Mouse (Mus musculus): ENCODE results near the gene Dido1. TPM values are rescaled to one million over a fixed set of nuclear protein-coding genes. Genes with fewer than 3 reads are reported as not detected.
"Not testable (repeated sequence)": the region's sequence is repeated elsewhere in the genome, so short reads cannot be mapped to it uniquely, and the experiment has no call there.

The Dido1 gene
- polyA plus RNA-seq, 1 experiment from 2014 or later: 36.5 TPM

DNA sequence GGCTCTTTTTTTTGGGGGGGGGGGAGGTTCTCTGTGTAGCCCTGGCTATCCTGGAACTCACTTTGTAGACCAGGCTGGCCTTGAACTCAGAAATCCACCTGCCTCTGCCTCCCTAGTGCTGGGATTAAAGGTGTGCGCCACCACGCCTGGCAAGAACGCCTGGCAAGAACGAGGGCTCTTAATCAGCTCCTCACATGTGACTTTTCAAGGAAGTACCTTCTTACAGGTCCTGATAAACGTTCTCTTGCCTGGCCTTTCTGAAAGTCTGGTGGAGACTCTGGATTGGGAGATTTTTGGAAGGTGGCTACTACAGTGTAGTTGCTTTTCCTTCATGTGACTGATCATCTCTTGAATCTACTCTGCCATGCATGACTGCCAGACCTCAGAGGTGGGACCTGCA is 12.9 kb upstream of the Dido1 start:
- not testable (repeated sequence) for H3K4me2 ChIP-seq; H3K27me3 ChIP-seq; H3K9ac ChIP-seq; H3K9me3 ChIP-seq; ATAC-seq (ENCODE audit: insufficient number of reproducible peaks, insufficient read depth, low FRiP score, low TSS enrichment, low read depth); H3K27ac ChIP-seq; H3K4me3 ChIP-seq
- H3K36me3 ChIP-seq: peaks cover 60% of the 10 kb centered on the region
- 89% methylated on average over 5 of the region's 5 CpGs for WGBS
- peaks cover 14% of the 10 kb centered on the region for H3K4me1 ChIP-seq

DNA sequence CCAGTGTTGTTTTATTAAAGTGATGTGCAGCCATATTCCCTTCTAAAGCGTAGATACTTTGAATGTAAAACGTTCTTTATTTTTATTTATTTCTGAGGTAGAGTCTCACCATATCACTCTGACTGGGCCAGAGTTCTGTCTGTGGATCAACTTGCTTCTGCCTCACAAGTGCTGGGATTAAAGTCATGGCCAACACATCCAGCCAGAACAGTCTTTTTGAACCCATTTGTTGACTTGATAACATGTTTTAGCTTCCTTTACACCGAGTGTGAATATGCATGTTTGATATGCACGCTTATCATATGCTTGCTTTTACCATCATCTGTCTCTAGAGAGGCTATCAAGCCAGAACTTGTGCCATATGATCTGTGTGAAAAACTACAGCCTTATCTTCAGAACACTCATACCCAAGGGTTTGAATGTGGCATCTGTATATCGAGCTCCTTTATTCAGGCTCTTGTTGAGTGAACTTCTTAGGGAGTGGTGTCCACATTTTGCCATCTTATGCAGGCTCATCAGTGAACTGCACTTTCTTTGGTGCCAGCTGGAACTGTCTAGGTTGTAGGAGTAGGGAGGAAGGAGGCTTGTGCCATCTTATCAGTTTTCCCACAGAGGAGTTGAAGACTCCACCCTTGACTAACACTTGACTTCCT is 2.4 kb upstream of the Dido1 start:
- Histone ChIP-seq H3K36me3 (peaks cover 30% of the 10 kb centered on the region), H3K9me3 (no peaks in the 10 kb centered on the region), H3K4me3 (no peak overlapping the region), H3K4me2 (no peak overlapping the region), H3K27me3 (no peaks in the 10 kb centered on the region), H3K4me1 (peaks cover 17% of the 10 kb centered on the region), H3K9ac (no peak overlapping the region), H3K27ac (no peak overlapping the region)
- WGBS: 92% methylated on average over 5 of the region's 5 CpGs
- ATAC-seq (ENCODE audit: insufficient number of reproducible peaks, insufficient read depth, low FRiP score, low TSS enrichment, low read depth): no peak

- H3K27me3 ChIP-seq: no peaks in the 10 kb centered on the region
- ATAC-seq (ENCODE audit: insufficient number of reproducible peaks, insufficient read depth, low FRiP score, low TSS enrichment, low read depth): no peak
- H3K9ac ChIP-seq: peak overlapping the region; percentile 100
- H3K9me3 ChIP-seq: no peaks in the 10 kb centered on the region
- H3K4me2 ChIP-seq: peak overlapping the region; percentile 76
- peaks cover 23% of the 10 kb centered on the region for H3K36me3 ChIP-seq
- no peak overlapping the region for H3K27ac ChIP-seq
- 61% methylated on average over 4 of the region's 4 CpGs for WGBS
- H3K4me1 ChIP-seq: peaks cover 17% of the 10 kb centered on the region
- H3K4me3 ChIP-seq: peak overlapping the region; percentile 96
Observed at GRCm38 (mm10) chr2:180711527-180711926, 1.7 kb upstream of the Dido1 start.

GRCm38 (mm10) chr2:180710276-180711155 is 717 bp upstream of the Dido1 start:
- no peaks in the 10 kb centered on the region for H3K27me3 ChIP-seq
- peak overlapping the region; percentile 96 for H3K4me3 ChIP-seq
- peak overlapping the region; percentile 76 for H3K4me2 ChIP-seq
- H3K27ac ChIP-seq: peak overlapping the region; percentile 85
- ATAC-seq (ENCODE audit: insufficient number of reproducible peaks, insufficient read depth, low FRiP score, low TSS enrichment, low read depth): 0 out of 2 replicates have a peak, but pooled peaks have one; percentile 10
- peak overlapping the region; percentile 100 for H3K9ac ChIP-seq
- H3K4me1 ChIP-seq: peaks cover 17% of the 10 kb centered on the region
- no peaks in the 10 kb centered on the region for H3K9me3 ChIP-seq
- WGBS: 2% methylated on average over 63 of the region's 64 CpGs
- H3K36me3 ChIP-seq: peaks cover 19% of the 10 kb centered on the region

DNA sequence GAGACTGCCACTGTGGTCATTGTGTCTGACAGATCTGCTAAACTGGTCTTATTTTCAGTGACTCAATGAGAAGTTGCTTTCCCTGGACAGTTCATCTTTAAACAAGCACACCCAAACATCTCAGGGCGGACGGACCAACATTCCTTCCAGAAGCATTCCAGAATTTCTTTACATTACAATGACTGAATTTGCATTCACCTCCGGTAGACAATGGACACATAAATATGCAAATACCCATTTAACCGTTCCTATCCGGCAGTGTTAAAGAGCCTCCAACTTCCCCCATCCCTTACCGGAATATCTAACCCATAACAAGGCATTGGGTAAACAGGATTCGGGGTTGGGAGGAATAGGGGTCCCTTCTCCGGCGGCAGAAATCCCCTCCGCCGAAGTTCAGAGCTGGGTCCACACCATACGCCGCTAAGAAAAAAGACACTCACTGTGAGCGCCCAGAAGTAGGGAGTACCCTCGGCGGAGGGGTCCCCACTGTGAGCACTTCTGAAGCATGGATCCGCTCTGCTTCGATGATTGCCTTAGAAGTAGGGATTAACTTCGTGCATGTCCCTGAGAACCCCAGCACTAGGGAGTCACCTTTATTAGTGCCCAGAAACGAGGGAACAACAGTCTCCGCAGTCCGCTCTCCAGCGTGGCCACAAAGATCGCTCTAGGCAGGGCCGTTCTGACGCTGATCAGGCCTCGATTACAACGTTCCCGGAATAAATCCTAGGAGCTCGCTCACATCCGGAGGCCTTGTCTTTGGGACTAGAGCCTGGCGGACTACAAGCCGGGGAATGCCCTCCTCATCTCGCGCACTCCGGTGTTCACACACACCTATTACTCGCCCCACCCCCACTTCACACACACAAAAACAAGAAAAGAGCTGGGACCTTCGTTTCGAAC is 526 bp downstream of the Dido1 start:
- no peaks in the 10 kb centered on the region for H3K27me3 ChIP-seq
- peak overlapping the region; percentile 96 for H3K4me3 ChIP-seq
- H3K9ac ChIP-seq: peak overlapping the region; percentile 100
- WGBS: under 1% methylated on average over 39 of the region's 39 CpGs
- peak overlapping the region; percentile 89 for H3K4me2 ChIP-seq
- H3K27ac ChIP-seq: peak overlapping the region; percentile 80
- H3K4me1 ChIP-seq: peaks cover 17% of the 10 kb centered on the region
- H3K9me3 ChIP-seq: no peaks in the 10 kb centered on the region
- peaks cover 17% of the 10 kb centered on the region for H3K36me3 ChIP-seq
- ATAC-seq (ENCODE audit: insufficient number of reproducible peaks, insufficient read depth, low FRiP score, low TSS enrichment, low read depth): peak; percentile 44; the same call in 1 of the 2 replicates

- 96% methylated on average over 5 of the region's 5 CpGs for WGBS
- Histone ChIP-seq H3K27ac (no peak overlapping the region), H3K4me2 (no peak overlapping the region), H3K36me3 (peaks cover 6% of the 10 kb centered on the region; the same call in 1 of the 2 replicates), H3K4me3 (no peak overlapping the region), H3K9ac (no peak overlapping the region), H3K9me3 (no peaks in the 10 kb centered on the region), H3K27me3 (no peaks in the 10 kb centered on the region), H3K4me1 (peaks cover 26% of the 10 kb centered on the region)
- ATAC-seq (ENCODE audit: insufficient number of reproducible peaks, insufficient read depth, low FRiP score, low TSS enrichment, low read depth): no peak
Observed at GRCm38 (mm10) chr2:180705975-180706374, 3.8 kb downstream of the Dido1 start.

- ATAC-seq (ENCODE audit: insufficient number of reproducible peaks, insufficient read depth, low FRiP score, low TSS enrichment, low read depth): no peak
- Histone ChIP-seq H3K4me1 (peaks cover 35% of the 10 kb centered on the region), H3K36me3 (peaks cover 6% of the 10 kb centered on the region; the same call in 1 of the 2 replicates), H3K9ac (no peak overlapping the region), H3K27me3 (no peaks in the 10 kb centered on the region), H3K4me2 (no peak overlapping the region), H3K4me3 (no peak overlapping the region), H3K9me3 (no peaks in the 10 kb centered on the region), H3K27ac (no peak overlapping the region)
- WGBS: 84% methylated on average over 3 of the region's 3 CpGs
Observed at GRCm38 (mm10) chr2:180705066-180705465, 4.7 kb downstream of the Dido1 start.

DNA sequence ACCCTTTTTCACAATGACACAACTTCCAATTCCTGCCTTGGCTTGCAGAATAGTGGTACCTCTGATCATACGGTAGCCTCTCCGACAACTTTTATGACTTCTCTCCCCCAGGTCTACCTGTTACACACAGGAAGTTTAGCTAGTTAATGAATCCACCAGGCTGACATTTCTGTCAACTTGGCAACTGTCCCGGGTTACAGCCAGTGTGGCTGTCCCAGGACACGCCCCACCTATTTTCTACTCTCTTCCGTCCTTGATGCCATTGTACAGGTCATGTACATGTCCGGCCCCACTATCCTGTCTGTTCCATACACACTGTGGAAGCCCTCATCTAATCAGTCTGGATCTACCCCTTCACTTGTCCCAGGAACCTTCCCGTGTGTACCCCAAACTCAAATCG is 5.2 kb downstream of the Dido1 start:
- no peak overlapping the region for H3K4me3 ChIP-seq
- H3K9ac ChIP-seq: no peak overlapping the region
- H3K36me3 ChIP-seq: peaks cover 6% of the 10 kb centered on the region; the same call in 1 of the 2 replicates
- H3K9me3 ChIP-seq: no peaks in the 10 kb centered on the region
- no peak for ATAC-seq (ENCODE audit: insufficient number of reproducible peaks, insufficient read depth, low FRiP score, low TSS enrichment, low read depth)
- H3K27me3 ChIP-seq: no peaks in the 10 kb centered on the region
- H3K4me1 ChIP-seq: peaks cover 40% of the 10 kb centered on the region
- no peak overlapping the region for H3K27ac ChIP-seq
- 91% methylated on average over 8 of the region's 8 CpGs for WGBS
- no peak overlapping the region for H3K4me2 ChIP-seq

DNA sequence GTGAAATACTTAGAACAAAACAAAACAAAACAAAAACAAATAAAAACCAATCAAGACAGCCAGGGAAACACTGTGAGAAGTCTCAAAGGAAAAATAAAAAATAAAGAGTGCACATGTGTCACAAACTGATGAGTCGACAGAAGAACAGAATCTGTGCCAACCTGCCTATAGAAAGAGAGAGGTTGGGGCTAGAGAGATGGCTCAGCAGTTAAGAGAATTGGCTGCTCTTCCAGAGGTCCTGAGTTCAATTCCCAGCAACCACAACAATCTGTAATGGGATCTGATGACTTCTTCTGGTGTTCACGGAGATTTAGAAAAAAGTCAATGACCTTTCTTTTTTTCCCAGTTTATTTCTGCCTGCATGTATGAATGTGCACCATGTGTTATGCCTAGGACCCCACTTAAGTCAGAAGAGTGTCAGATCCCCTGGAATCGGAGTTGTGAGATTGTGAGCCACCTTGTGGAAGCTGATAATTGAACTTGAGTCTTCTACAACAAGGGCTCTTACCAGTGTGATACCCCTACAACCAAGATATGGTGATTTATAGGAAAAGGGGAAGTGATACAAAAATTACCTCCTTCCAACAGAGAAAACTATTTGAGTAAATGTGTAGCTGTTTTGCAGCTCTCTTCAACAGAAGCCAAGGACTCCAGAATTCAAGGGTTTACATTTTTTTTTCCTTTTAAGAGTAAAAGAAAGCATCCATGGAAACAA is 6.0 kb downstream of the Dido1 start:
- ATAC-seq (ENCODE audit: insufficient number of reproducible peaks, insufficient read depth, low FRiP score, low TSS enrichment, low read depth): no peak
- no peak overlapping the region for H3K27ac ChIP-seq
- H3K4me2 ChIP-seq: no peak overlapping the region

DNA sequence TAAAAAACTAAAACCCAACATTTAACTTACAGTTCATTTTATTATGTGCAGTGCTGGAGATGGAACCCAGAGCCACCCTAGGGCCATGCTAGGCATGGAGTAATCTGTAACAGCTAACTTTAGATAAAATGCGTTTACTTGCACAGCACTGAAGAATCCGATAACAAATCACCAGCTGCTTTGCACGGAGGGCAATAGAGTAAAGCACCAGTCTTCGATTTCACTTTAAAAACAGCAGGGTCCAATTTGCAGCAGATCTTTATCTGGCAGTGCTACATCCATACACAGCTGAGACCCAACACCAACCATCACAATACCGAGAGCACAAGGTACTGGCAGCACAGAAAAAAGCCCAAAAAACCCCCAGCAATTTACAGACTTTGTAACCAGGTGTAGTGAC is 6.6 kb downstream of the Dido1 start:
- H3K27me3 ChIP-seq: no peaks in the 10 kb centered on the region
- peaks cover 6% of the 10 kb centered on the region; the same call in 1 of the 2 replicates for H3K36me3 ChIP-seq
- H3K4me2 ChIP-seq: peak overlapping the region; percentile 83
- peak overlapping the region; percentile 96 for H3K27ac ChIP-seq
- 53% methylated on average over 5 of the region's 5 CpGs for WGBS
- H3K4me3 ChIP-seq: peak overlapping the region; percentile 90
- no peak for ATAC-seq (ENCODE audit: insufficient number of reproducible peaks, insufficient read depth, low FRiP score, low TSS enrichment, low read depth)
- H3K4me1 ChIP-seq: peaks cover 35% of the 10 kb centered on the region
- H3K9me3 ChIP-seq: no peaks in the 10 kb centered on the region
- peak overlapping the region; percentile 98; the same call in 1 of the 2 replicates for H3K9ac ChIP-seq

More for the DNA sequence above, 6.0 kb downstream of the Dido1 start:
- Histone ChIP-seq H3K36me3 (peaks cover 6% of the 10 kb centered on the region; the same call in 1 of the 2 replicates), H3K4me1 (peaks cover 41% of the 10 kb centered on the region), H3K9me3 (no peaks in the 10 kb centered on the region), H3K4me3 (no peak overlapping the region), H3K9ac (no peak overlapping the region), H3K27me3 (no peaks in the 10 kb centered on the region)
- WGBS: 72% methylated on average over 3 of the region's 3 CpGs

Data from embryonic facial prominence, embryonic 13.5 days (tissue).